Mouse (Mus musculus): ENCODE data around the gene Cdc42ep3. TPM values are rescaled to one million over a fixed set of nuclear protein-coding genes. Genes with fewer than 3 reads are reported as not detected.

Cdc42ep3 gene
- total and polyA plus RNA-seq, 3 experiments: 3.9 to 30.8 (median 7.6) TPM

DNA sequence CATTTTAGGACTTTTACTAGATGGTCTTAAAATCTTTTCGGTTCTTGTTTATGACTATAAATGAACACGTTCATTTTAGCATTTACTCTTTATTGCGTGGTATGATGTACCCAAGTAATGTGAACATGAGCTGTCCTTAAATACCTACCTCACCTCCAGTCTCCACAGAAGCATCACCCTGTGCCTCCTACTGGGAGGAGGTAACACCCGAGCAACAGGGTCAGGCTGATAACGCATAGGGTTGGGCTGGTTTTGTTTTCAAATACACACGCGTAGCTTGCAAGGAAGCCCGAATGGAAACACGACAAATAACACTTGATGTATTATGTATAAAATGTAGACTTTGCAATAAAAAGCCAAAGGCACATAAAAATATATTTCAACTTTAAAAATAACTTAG lies 21.2 kb downstream of the Cdc42ep3 start:
- Histone ChIP-seq H3K4me3 (replicated peaks in 1 of 3; ENCODE audit: low read depth in 2 of 3, low read length in 2 of 3, poor library complexity in 1 of 3) (no peak overlapping the region), H3K9me3 (replicated peaks; ENCODE audit: low read length) (no peaks in the 10 kb centered on the region), H3K4me2 (ENCODE audit: insufficient read depth, low read depth, poor library complexity, severe bottlenecking) (no peak overlapping the region), H3K27ac (ENCODE audit: insufficient read depth, low read depth) (no peak overlapping the region), H3K9ac (ENCODE audit: insufficient read depth, low read depth) (no peak overlapping the region), H3K27me3 (replicated peaks) (no peaks in the 10 kb centered on the region), H3K4me1 (ENCODE audit: control insufficient read depth in 1 of 2, insufficient read depth in 2 of 2) (peaks cover 0 to 23% of the 10 kb centered on the region in 2 experiments; a peak in 2 of 4 replicates), H3K36me3 (replicated peaks in 1 of 2; ENCODE audit: control insufficient read depth in 1 of 2, insufficient read depth in 1 of 2, low read length in 1 of 2) (peaks cover 0 to 37% of the 10 kb centered on the region in 2 experiments), H3K79me2 (replicated peaks; ENCODE audit: control insufficient read depth, extremely low read depth, insufficient read depth, poor library complexity, severe bottlenecking) (no peaks in the 10 kb centered on the region)
- dilution Hi-C loops (cut with MboI; ENCODE audit: extremely low pct_ligation_motif_present, extremely low pct_unique_long_range_greater_than_20kb, low sequenced_read_pairs): no loop called here
- TF ChIP-seq RCOR1 (conservative IDR thresholded peaks at IDR 0.05; ENCODE audit: low read depth, low read length) (no peak), PAX5 (IDR thresholded peaks at IDR 0.05; ENCODE audit: low read length) (no peak), MAX (IDR thresholded peaks at IDR 0.05; ENCODE audit: low read length) (no peak), ZKSCAN1 (IDR thresholded peaks at IDR 0.05; ENCODE audit: borderline replicate concordance, low read depth, low read length) (no peak), ZNF384 (IDR thresholded peaks at IDR 0.05; ENCODE audit: low read depth, low read length) (no peak), BHLHE40 (IDR thresholded peaks at IDR 0.05; ENCODE audit: low read depth, low read length) (no peak)
- no peak for DNase-seq (ENCODE audit: extremely low read depth)
- in situ Hi-C loops (cut with MboI; ENCODE audit: low pct_ligation_motif_present, low pct_unique_long_range_greater_than_20kb, low sequenced_read_pairs): no loop called here

DNA sequence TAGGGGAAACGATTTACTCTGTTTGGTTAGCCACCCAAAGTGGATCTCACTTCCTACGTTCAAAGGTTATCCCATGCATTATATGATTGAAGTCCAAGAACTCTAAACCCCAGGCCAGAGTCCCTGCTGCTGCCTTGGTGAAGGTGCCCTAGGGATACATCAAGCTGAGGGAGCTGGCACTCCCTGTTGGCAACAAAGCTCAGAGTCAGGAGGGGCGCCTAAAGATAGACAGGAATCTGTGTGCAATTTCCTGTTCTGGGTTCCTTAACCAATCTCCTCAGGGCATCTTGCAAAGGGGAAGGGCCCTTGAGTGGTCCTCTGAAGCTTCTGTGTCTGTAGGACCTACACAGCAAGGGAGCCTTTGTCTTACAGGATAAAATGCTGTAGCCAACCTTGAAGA lies 22.0 kb downstream of the Cdc42ep3 start:
- Histone ChIP-seq H3K9me3 (replicated peaks; ENCODE audit: low read length) (no peaks in the 10 kb centered on the region), H3K4me3 (replicated peaks in 1 of 3; ENCODE audit: low read depth in 2 of 3, low read length in 2 of 3, poor library complexity in 1 of 3) (no peak overlapping the region), H3K4me2 (ENCODE audit: insufficient read depth, low read depth, poor library complexity, severe bottlenecking) (no peak overlapping the region), H3K4me1 (ENCODE audit: control insufficient read depth in 1 of 2, insufficient read depth in 2 of 2) (peaks cover 0 to 23% of the 10 kb centered on the region in 2 experiments; a peak in 2 of 4 replicates), H3K27me3 (replicated peaks) (no peaks in the 10 kb centered on the region), H3K9ac (ENCODE audit: insufficient read depth, low read depth) (no peak overlapping the region), H3K36me3 (replicated peaks in 1 of 2; ENCODE audit: control insufficient read depth in 1 of 2, insufficient read depth in 1 of 2, low read length in 1 of 2) (peaks cover 0 to 31% of the 10 kb centered on the region in 2 experiments), H3K27ac (ENCODE audit: insufficient read depth, low read depth) (no peak overlapping the region), H3K79me2 (replicated peaks; ENCODE audit: control insufficient read depth, extremely low read depth, insufficient read depth, poor library complexity, severe bottlenecking) (no peaks in the 10 kb centered on the region)
- in situ Hi-C loops (cut with MboI; ENCODE audit: low pct_ligation_motif_present, low pct_unique_long_range_greater_than_20kb, low sequenced_read_pairs): no loop called here
- dilution Hi-C loops (cut with MboI; ENCODE audit: extremely low pct_ligation_motif_present, extremely low pct_unique_long_range_greater_than_20kb, low sequenced_read_pairs): no loop called here
- DNase-seq (ENCODE audit: extremely low read depth): no peak
- TF ChIP-seq ZKSCAN1 (IDR thresholded peaks at IDR 0.05; ENCODE audit: borderline replicate concordance, low read depth, low read length): no peak
- no peak for TF ChIP-seq PAX5 (IDR thresholded peaks at IDR 0.05; ENCODE audit: low read length)
- no peak for TF ChIP-seq BHLHE40 (IDR thresholded peaks at IDR 0.05; ENCODE audit: low read depth, low read length)

DNA sequence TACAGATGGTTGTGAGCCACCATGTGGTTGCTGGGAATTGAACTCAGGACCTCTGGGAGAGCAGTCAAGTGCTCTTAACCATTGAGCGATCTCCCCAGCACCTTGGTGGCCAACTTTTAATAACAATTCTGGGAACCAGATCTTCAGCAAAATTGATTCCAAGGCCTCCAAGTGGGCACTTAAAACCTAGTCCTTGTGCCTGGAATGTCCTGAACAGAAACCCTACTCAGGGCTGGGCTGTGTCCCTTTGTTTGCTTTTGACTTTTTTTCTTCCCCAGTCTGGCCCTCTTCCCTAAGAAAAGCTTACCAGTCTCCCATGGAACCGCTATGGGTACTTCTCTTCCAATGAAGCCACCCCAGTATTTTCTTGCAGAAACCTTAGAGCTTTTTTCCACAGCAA lies 24.5 kb downstream of the Cdc42ep3 start:
- Histone ChIP-seq H3K27ac (ENCODE audit: insufficient read depth, low read depth) (no peak overlapping the region), H3K4me1 (ENCODE audit: control insufficient read depth in 1 of 2, insufficient read depth in 2 of 2) (peaks cover 0 to 23% of the 10 kb centered on the region in 2 experiments; a peak in 2 of 4 replicates), H3K4me3 (replicated peaks in 1 of 3; ENCODE audit: low read depth in 2 of 3, low read length in 2 of 3, poor library complexity in 1 of 3) (no peak overlapping the region), H3K9me3 (replicated peaks; ENCODE audit: low read length) (no peaks in the 10 kb centered on the region), H3K36me3 (replicated peaks in 1 of 2; ENCODE audit: control insufficient read depth in 1 of 2, insufficient read depth in 1 of 2, low read length in 1 of 2) (peaks cover 0 to 15% of the 10 kb centered on the region in 2 experiments), H3K79me2 (replicated peaks; ENCODE audit: control insufficient read depth, extremely low read depth, insufficient read depth, poor library complexity, severe bottlenecking) (no peaks in the 10 kb centered on the region), H3K9ac (ENCODE audit: insufficient read depth, low read depth) (no peak overlapping the region), H3K4me2 (ENCODE audit: insufficient read depth, low read depth, poor library complexity, severe bottlenecking) (no peak overlapping the region), H3K27me3 (replicated peaks) (no peaks in the 10 kb centered on the region)
- no peak for DNase-seq (ENCODE audit: extremely low read depth)
- TF ChIP-seq JUN (IDR thresholded peaks at IDR 0.05; ENCODE audit: insufficient read depth, low read depth, low read length) (no peak), CTCF (conservative IDR thresholded peaks at IDR 0.05 in 1 of 2, IDR thresholded peaks at IDR 0.05 in 1 of 2; ENCODE audit: low read depth in 2 of 2, low read length in 2 of 2) (no peak), TCF12 (IDR thresholded peaks at IDR 0.05; ENCODE audit: low read depth, low read length) (no peak), ZNF384 (IDR thresholded peaks at IDR 0.05; ENCODE audit: low read depth, low read length) (no peak), CHD2 (IDR thresholded peaks at IDR 0.05; ENCODE audit: low read length) (no peak), ETS1 (conservative IDR thresholded peaks at IDR 0.05; ENCODE audit: low read depth, low read length) (no peak)
- in situ Hi-C loops (cut with MboI; ENCODE audit: low pct_ligation_motif_present, low pct_unique_long_range_greater_than_20kb, low sequenced_read_pairs): no loop called here
- dilution Hi-C loops (cut with MboI; ENCODE audit: extremely low pct_ligation_motif_present, extremely low pct_unique_long_range_greater_than_20kb, low sequenced_read_pairs): no loop called here
